Mouse (Mus musculus): ENCODE measurements around the gene Ncs1. TPM values are rescaled to one million over a fixed set of nuclear protein-coding genes. Genes with fewer than 3 reads are reported as not detected.

Ncs1 gene
- total and polyA plus RNA-seq, 3 experiments: 0.05 TPM; not detected in 2

DNA sequence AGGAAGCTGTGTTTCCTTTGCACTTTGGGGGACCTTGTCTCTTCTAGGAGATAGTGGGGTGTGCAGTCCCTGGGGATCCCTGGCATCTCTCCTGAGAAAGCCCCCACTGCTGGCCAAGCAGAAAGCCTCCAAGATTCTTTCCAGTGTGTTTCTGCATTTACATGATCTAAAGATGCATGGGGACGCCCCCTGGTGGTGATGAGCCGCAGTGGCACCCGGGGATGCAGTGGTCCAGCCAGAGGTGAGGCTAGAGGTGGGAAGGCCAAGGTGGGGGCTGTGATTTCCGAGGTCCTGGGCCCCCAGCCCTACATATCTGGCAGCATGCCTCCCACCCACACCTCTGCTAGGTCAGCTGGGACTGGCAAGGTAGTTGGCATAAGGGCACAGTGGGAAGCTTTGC, 49.4 kb downstream of the Ncs1 start:
- Histone ChIP-seq H3K9me3 (replicated peaks) (no peaks in the 10 kb centered on the region), H3K27me3 (ENCODE audit: insufficient read depth, low read length) (peaks cover 17% of the 10 kb centered on the region), H3K4me1 (ENCODE audit: insufficient read depth, low read depth, low read length) (no peaks in the 10 kb centered on the region), H3K4me3 (ENCODE audit: low read depth, low read length) (no peak overlapping the region), H3K36me3 (replicated peaks) (no peaks in the 10 kb centered on the region)
- ATAC-seq (ENCODE audit: extremely low read depth, insufficient number of reproducible peaks, low FRiP score, poor library complexity, severe bottlenecking) (no peak), DNase-seq (ENCODE audit: low spot score) (peak; percentile 49)
- TF ChIP-seq TAL1 (conservative IDR thresholded peaks at IDR 0.05; ENCODE audit: low read depth, low read length) (no peak), CTCF (IDR thresholded peaks at IDR 0.05; ENCODE audit: low read depth, low read length) (peak; percentile 90), GATA2 (IDR thresholded peaks at IDR 0.05; ENCODE audit: borderline replicate concordance, low read depth, low read length) (no peak), GATA1 (IDR thresholded peaks at IDR 0.05; ENCODE audit: borderline replicate concordance, low read length) (no peak), POLR2AphosphoS5 (IDR thresholded peaks at IDR 0.05; ENCODE audit: insufficient replicate concordance, low read depth, low read length) (no peak)

DNA sequence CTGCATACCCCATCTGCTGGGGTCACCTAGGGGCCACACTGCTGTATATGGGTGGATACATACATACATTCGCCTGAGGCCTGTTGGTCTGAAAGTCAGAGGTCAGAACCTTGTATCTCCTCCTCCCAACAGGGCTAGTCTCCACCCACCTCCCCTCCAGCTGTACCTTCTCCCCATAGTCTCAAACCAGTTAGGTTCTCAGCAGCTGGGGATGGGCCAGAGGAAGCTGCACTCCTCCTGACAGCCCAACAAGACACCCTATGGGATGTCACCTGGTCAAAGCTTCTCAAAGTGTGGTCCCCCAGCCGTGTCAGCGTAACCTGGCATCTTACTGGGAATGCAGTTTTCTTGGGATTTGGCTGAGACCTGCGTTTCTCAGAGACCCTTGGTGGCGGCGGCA, 50.8 kb downstream of the Ncs1 start:
- no peaks in the 10 kb centered on the region for H3K36me3 ChIP-seq (replicated peaks)
- H3K4me1 ChIP-seq (ENCODE audit: insufficient read depth, low read depth, low read length): no peaks in the 10 kb centered on the region
- ATAC-seq (ENCODE audit: extremely low read depth, insufficient number of reproducible peaks, low FRiP score, poor library complexity, severe bottlenecking): no peak
- H3K27me3 ChIP-seq (ENCODE audit: insufficient read depth, low read length): peaks cover 16% of the 10 kb centered on the region
- no peak overlapping the region for H3K4me3 ChIP-seq (ENCODE audit: low read depth, low read length)
- no peak for TF ChIP-seq GATA2 (IDR thresholded peaks at IDR 0.05; ENCODE audit: borderline replicate concordance, low read depth, low read length)
- TF ChIP-seq GATA1 (IDR thresholded peaks at IDR 0.05; ENCODE audit: borderline replicate concordance, low read length): no peak
- TF ChIP-seq TAL1 (conservative IDR thresholded peaks at IDR 0.05; ENCODE audit: low read depth, low read length): no peak
- TF ChIP-seq POLR2AphosphoS5 (IDR thresholded peaks at IDR 0.05; ENCODE audit: insufficient replicate concordance, low read depth, low read length): no peak
- no peak for TF ChIP-seq CTCF (IDR thresholded peaks at IDR 0.05; ENCODE audit: low read depth, low read length)
- H3K9me3 ChIP-seq (replicated peaks): no peaks in the 10 kb centered on the region
- DNase-seq (ENCODE audit: low spot score): no peak

DNA sequence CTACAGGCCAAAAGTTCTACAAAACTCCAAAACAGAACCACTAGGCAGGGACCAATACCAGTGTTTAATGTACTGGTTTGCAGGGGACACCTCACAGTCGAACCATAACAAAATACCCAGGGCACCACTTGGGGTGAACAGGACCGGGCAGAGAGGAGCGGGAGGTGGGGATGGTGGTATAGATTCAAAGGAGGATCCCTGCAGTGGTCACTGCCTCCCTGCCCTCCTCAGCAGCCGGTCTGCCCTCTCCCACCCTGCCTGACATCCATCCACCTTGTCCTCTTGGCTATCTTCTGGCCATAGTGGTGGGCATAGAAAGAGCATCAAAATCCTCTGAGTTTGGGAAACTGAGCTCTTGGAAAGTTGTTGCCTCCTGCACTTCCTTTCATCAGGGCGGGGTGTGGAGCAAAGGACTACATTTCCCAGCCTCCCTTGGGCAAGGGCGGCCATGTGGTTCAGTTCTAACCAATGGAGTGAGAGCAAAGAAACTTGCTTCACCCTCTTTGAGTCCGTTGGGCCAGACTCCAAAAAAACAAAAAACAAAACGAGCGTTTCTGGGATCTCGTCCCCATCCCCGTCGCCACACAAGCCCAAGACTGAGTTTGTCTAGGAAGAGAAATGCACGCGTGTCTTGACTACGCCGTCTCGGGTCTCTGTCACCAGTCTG, 52.1 kb downstream of the Ncs1 start:
- H3K4me1 ChIP-seq (ENCODE audit: insufficient read depth, low read depth, low read length): no peaks in the 10 kb centered on the region
- DNase-seq (ENCODE audit: low spot score): no peak
- no peak overlapping the region for H3K4me3 ChIP-seq (ENCODE audit: low read depth, low read length)
- no peak for ATAC-seq (ENCODE audit: extremely low read depth, insufficient number of reproducible peaks, low FRiP score, poor library complexity, severe bottlenecking)
- no peaks in the 10 kb centered on the region for H3K9me3 ChIP-seq (replicated peaks)
- no peak for TF ChIP-seq GATA1 (IDR thresholded peaks at IDR 0.05; ENCODE audit: borderline replicate concordance, low read length)
- TF ChIP-seq GATA2 (IDR thresholded peaks at IDR 0.05; ENCODE audit: borderline replicate concordance, low read depth, low read length): no peak
- no peak for TF ChIP-seq POLR2AphosphoS5 (IDR thresholded peaks at IDR 0.05; ENCODE audit: insufficient replicate concordance, low read depth, low read length)
- peaks cover 13% of the 10 kb centered on the region for H3K27me3 ChIP-seq (ENCODE audit: insufficient read depth, low read length)
- no peaks in the 10 kb centered on the region for H3K36me3 ChIP-seq (replicated peaks)

GRCm38 (mm10) chr2:31298814-31299213, 53.2 kb downstream of the Ncs1 start:
- Histone ChIP-seq H3K27me3 (ENCODE audit: insufficient read depth, low read length) (peaks cover 13% of the 10 kb centered on the region), H3K4me1 (ENCODE audit: insufficient read depth, low read depth, low read length) (no peaks in the 10 kb centered on the region), H3K4me3 (ENCODE audit: low read depth, low read length) (no peak overlapping the region), H3K9me3 (replicated peaks) (no peaks in the 10 kb centered on the region), H3K36me3 (replicated peaks) (no peaks in the 10 kb centered on the region)
- ATAC-seq (ENCODE audit: extremely low read depth, insufficient number of reproducible peaks, low FRiP score, poor library complexity, severe bottlenecking): no peak
- no peak for DNase-seq (ENCODE audit: low spot score)
- TF ChIP-seq GATA1 (IDR thresholded peaks at IDR 0.05; ENCODE audit: borderline replicate concordance, low read length): no peak

DNA sequence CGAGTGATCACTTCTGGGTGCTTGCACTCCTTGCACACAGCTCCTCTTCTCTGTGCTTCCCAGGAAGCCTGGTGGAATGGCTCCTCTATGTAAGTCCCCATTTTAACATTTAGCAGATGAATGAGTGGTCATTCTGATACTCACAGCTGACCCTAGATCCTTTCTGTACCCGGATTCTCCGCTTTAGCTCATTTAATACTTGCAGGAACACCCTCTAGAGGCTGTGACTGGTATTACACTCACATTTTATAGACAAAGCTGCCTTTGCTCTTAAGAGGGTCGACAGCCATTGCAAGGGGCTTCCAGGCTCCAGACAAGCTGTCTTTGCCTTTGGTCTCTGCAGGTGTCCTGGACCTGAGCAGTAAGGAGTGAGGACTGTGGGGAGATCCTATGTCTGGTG, 53.6 kb downstream of the Ncs1 start:
- Histone ChIP-seq H3K9me3 (replicated peaks) (no peaks in the 10 kb centered on the region), H3K36me3 (replicated peaks) (no peaks in the 10 kb centered on the region), H3K4me3 (ENCODE audit: low read depth, low read length) (no peak overlapping the region), H3K27me3 (ENCODE audit: insufficient read depth, low read length) (peaks cover 13% of the 10 kb centered on the region), H3K4me1 (ENCODE audit: insufficient read depth, low read depth, low read length) (no peaks in the 10 kb centered on the region)
- ATAC-seq (ENCODE audit: extremely low read depth, insufficient number of reproducible peaks, low FRiP score, poor library complexity, severe bottlenecking): no peak
- TF ChIP-seq POLR2AphosphoS5 (IDR thresholded peaks at IDR 0.05; ENCODE audit: insufficient replicate concordance, low read depth, low read length) (no peak), CTCF (IDR thresholded peaks at IDR 0.05; ENCODE audit: low read depth, low read length) (peak; percentile 75)
- peak; percentile 15 for DNase-seq (ENCODE audit: low spot score)

GRCm38 (mm10) chr2:31299996-31300395, 54.4 kb downstream of the Ncs1 start:
- H3K27me3 ChIP-seq (ENCODE audit: insufficient read depth, low read length): peaks cover 13% of the 10 kb centered on the region
- TF ChIP-seq GATA1 (IDR thresholded peaks at IDR 0.05; ENCODE audit: borderline replicate concordance, low read length) (no peak), CTCF (IDR thresholded peaks at IDR 0.05; ENCODE audit: low read depth, low read length) (no peak), TAL1 (conservative IDR thresholded peaks at IDR 0.05; ENCODE audit: low read depth, low read length) (no peak), POLR2AphosphoS5 (IDR thresholded peaks at IDR 0.05; ENCODE audit: insufficient replicate concordance, low read depth, low read length) (no peak), GATA2 (IDR thresholded peaks at IDR 0.05; ENCODE audit: borderline replicate concordance, low read depth, low read length) (no peak)
- H3K4me3 ChIP-seq (ENCODE audit: low read depth, low read length): no peak overlapping the region
- no peaks in the 10 kb centered on the region for H3K9me3 ChIP-seq (replicated peaks)
- DNase-seq (ENCODE audit: low spot score) (no peak), ATAC-seq (ENCODE audit: extremely low read depth, insufficient number of reproducible peaks, low FRiP score, poor library complexity, severe bottlenecking) (no peak)
- H3K4me1 ChIP-seq (ENCODE audit: insufficient read depth, low read depth, low read length): no peaks in the 10 kb centered on the region
- no peaks in the 10 kb centered on the region for H3K36me3 ChIP-seq (replicated peaks)

DNA sequence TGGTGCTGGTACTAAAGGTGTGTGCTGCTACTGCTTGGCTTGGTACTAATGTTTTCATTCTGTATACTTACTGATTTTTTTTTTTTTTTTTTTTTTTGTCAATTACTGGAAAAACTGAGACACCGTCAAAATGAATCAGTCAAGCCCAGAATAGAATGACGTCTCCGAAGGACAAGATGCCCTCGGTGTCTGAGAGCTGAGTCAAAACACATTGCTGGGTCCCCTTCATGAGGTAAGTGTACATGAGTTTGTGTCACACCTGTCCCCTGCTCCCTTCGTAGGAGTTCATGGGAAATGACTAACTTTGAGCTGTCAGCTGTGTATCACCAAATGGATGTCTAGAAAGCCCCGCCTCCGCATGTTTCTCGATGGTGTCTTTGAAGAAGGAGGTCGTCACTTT, 57.6 kb downstream of the Ncs1 start:
- no peak for ATAC-seq (ENCODE audit: extremely low read depth, insufficient number of reproducible peaks, low FRiP score, poor library complexity, severe bottlenecking)
- H3K4me3 ChIP-seq (ENCODE audit: low read depth, low read length): no peak overlapping the region
- no peak for DNase-seq (ENCODE audit: low spot score)
- H3K36me3 ChIP-seq (replicated peaks): no peaks in the 10 kb centered on the region
- H3K4me1 ChIP-seq (ENCODE audit: insufficient read depth, low read depth, low read length): no peaks in the 10 kb centered on the region
- no peaks in the 10 kb centered on the region for H3K9me3 ChIP-seq (replicated peaks)
- TF ChIP-seq GATA1 (IDR thresholded peaks at IDR 0.05; ENCODE audit: borderline replicate concordance, low read length): no peak
- no peak for TF ChIP-seq CTCF (IDR thresholded peaks at IDR 0.05; ENCODE audit: low read depth, low read length)
- TF ChIP-seq GATA2 (IDR thresholded peaks at IDR 0.05; ENCODE audit: borderline replicate concordance, low read depth, low read length): no peak
- TF ChIP-seq POLR2AphosphoS5 (IDR thresholded peaks at IDR 0.05; ENCODE audit: insufficient replicate concordance, low read depth, low read length): no peak
- TF ChIP-seq TAL1 (conservative IDR thresholded peaks at IDR 0.05; ENCODE audit: low read depth, low read length): no peak
- peaks cover 3% of the 10 kb centered on the region; the same call in 1 of the 2 replicates for H3K27me3 ChIP-seq (ENCODE audit: insufficient read depth, low read length)
